8 mouse cellular contexts compared by ENCODE assay signal in genomic region chr11:76763741-76764122, GRCm38 (mm10). TPM values are rescaled to one million over a fixed set of nuclear protein-coding genes. Genes with fewer than 3 reads are reported as not detected.
DNase-seq lines count a peak whose midpoint lies in the region; ATAC-seq and TF ChIP-seq lines count a peak whose summit lies in the region.

No protein-coding gene starts in this region.

- no peak for DNase-seq in testis, postnatal 10 days (ENCODE audit: low spot score)
- DNase-seq in left cerebral cortex, adult 8-10 months (ENCODE audit: low spot score in 2 of 2) = no peak
- DNase-seq in layer of hippocampus, adult 9-10 months (ENCODE audit: low spot score) = no peak
- no peak for DNase-seq in embryo, embryonic 9.5 days (ENCODE audit: extremely low spot score)

- peaks cover 17% of the 10 kb centered on the region for H3K36me3 ChIP-seq in erythroblast, embryonic 14.5 days (ENCODE audit: control insufficient read depth)
- no peaks in the 10 kb centered on the region; the same call in none of the 2 replicates for H3K36me3 ChIP-seq in testis, adult 2 months (ENCODE audit: control insufficient read depth, insufficient read depth, low read length)
- peaks cover 19% of the 10 kb centered on the region for H3K36me3 ChIP-seq in liver, embryonic 15.5 days (replicated peaks)

- H3K4me2 ChIP-seq in liver, embryonic 15.5 days = peak overlapping the region; percentile 55

- no peak overlapping the region for H3K27ac ChIP-seq in testis, adult 2 months (ENCODE audit: control insufficient read depth, insufficient read depth, low read depth, low read length)
- no peak overlapping the region for H3K27ac ChIP-seq in liver, embryonic 15.5 days (replicated peaks)

- peak overlapping the region; percentile 74 for H3K4me3 ChIP-seq in erythroblast, embryonic 14.5 days (replicated peaks)
- H3K4me3 ChIP-seq in testis, adult 2 months (ENCODE audit: control insufficient read depth, low read depth, low read length) = peak overlapping the region; percentile 89; the same call in 1 of the 2 replicates
- H3K4me3 ChIP-seq in liver, embryonic 15.5 days (replicated peaks) = peak overlapping the region; percentile 80

- no peaks in the 10 kb centered on the region for H3K9me3 ChIP-seq in erythroblast, embryonic 14.5 days (ENCODE audit: control insufficient read depth, low read length)
- H3K9me3 ChIP-seq in liver, embryonic 15.5 days (replicated peaks) = no peaks in the 10 kb centered on the region

- WGBS in liver, embryonic 15.5 days (ENCODE audit: insufficient replicate concordance) = 7% methylated on average over 4 of the region's 4 CpGs

- ATAC-seq in erythroblast, adult 5-6 weeks (replicated peaks; ENCODE audit: low FRiP score, poor library complexity, severe bottlenecking) = no peak
- ATAC-seq in liver, embryonic 15.5 days (ENCODE audit: insufficient read depth) = 0 out of 2 replicates have a peak, but pooled peaks have one; percentile 3

- no peak for TF ChIP-seq CTCF in testis, adult 2 months (IDR thresholded peaks at IDR 0.05; ENCODE audit: control insufficient read depth, insufficient read depth, insufficient replicate concordance, low read depth, low read length)

- H3K27me3 ChIP-seq in erythroblast, embryonic 14.5 days (ENCODE audit: control insufficient read depth) = peaks cover 5% of the 10 kb centered on the region
- no peaks in the 10 kb centered on the region for H3K27me3 ChIP-seq in testis, adult 2 months (ENCODE audit: control insufficient read depth, insufficient read depth, low read length)
- H3K27me3 ChIP-seq in liver, embryonic 15.5 days = peaks cover 2% of the 10 kb centered on the region

- peaks cover 18% of the 10 kb centered on the region for H3K4me1 ChIP-seq in erythroblast, embryonic 14.5 days (ENCODE audit: control insufficient read depth)
- H3K4me1 ChIP-seq in testis, adult 2 months (ENCODE audit: control insufficient read depth, insufficient read depth, low read length) = no peaks in the 10 kb centered on the region; the same call in 1 of the 2 replicates
- peaks cover 7% of the 10 kb centered on the region for H3K4me1 ChIP-seq in liver, embryonic 15.5 days (replicated peaks)

- no peak for TF ChIP-seq POLR2A in testis, adult 2 months (IDR thresholded peaks at IDR 0.05; ENCODE audit: control insufficient read depth, low read depth, low read length)

- H3K9ac ChIP-seq in liver, embryonic 15.5 days = no peak overlapping the region; the same call in 1 of the 2 replicates

RNA-seq across cellular contexts. Expression of gene Gosr1, which starts 0.4 kb away (rescaled TPM):
- polyA plus RNA-seq in erythroblast, embryonic 14.5 days (2012) = 0.11 and 0.34 TPM in 2 replicates
- 8.5 and 10.4 TPM in 2 replicates for total RNA-seq in erythroblast, adult 5-6 weeks (2015; ENCODE audit: low replicate concordance)
- total RNA-seq in erythroblast, adult 5-6 weeks (2017; ENCODE audit: low replicate concordance) = 16.0 and 20.4 TPM in 2 replicates
- 12.5 and 14.0 TPM in 2 replicates for polyA plus RNA-seq in testis, adult 2 months (2012; rRNA removed)
- 10.1 and 11.0 TPM in 2 replicates for polyA plus RNA-seq in liver, embryonic 15.5 days (2015; fragmentation: Nextera tagmentation; extraction: Ambion mirVana)
- 10 to 100 TPM; 40.7 to 61.7 (median 52.5) TPM for total RNA-seq in left cerebral cortex, adult 8-10 months (2022)
